Mouse (Mus musculus): Measurements from ENCODE around the gene Gm20388. TPM values are rescaled to one million over a fixed set of nuclear protein-coding genes. Genes with fewer than 3 reads are reported as not detected.

Gene Gm20388
- polyA plus RNA-seq, 1 experiment = 18.7 TPM

DNA sequence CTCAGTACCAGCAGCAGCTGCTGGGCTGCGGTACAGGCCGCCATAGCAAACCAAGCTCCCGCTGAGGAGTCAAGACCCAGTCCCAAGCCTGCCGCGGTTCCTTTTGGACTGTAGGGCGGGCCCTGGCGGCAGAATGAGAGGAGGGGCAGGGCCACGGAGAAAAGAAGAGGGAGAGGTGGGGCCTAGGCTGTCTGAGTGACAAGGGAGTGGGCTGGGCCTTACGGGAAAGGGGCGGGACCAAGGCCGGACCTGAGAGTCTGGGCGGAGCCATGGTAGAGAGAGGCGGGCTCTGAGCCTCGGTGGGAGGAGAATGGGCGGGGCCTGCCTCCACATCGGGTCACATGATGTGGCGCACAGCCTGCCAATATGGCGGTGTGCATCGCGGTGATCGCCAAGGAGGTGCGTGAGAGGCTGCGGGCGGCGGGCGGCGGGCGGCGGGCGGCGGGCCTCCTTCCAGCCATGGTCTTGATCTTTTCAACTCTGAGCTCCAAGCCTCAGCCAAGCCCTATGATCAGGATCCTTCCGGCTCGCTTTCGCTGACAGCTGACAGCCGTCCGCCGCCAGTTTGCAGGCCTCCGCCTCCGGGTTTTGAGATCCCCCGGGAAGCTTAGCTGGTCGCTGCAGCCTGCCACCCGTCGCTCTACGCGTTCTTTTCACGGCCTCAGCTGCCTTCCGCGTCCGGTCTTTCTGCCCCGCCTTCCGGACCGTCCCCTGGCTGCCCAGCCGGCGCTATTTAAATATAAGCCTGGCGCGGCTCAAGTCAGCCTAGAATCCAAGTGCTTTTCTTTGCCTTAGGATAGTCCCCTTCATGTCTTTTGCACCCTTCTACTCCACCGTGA is 2700.9 kb downstream of the Gm20388 start, which contains the start of the genes Galns and Trappc2l:
Galns (minus strand) TSS at position 169 of the 839 bp plus-strand sequence.
Trappc2l (plus strand) TSS at position 346 of the 839 bp plus-strand sequence.
- TF ChIP-seq POLR2A (IDR thresholded peaks at IDR 0.05; ENCODE audit: borderline replicate concordance, insufficient read depth, low read length) = peak; percentile 87
- no peak for TF ChIP-seq CTCF (IDR thresholded peaks at IDR 0.05; ENCODE audit: borderline replicate concordance, insufficient read depth, low read depth, low read length)
- peaks cover 6% of the 10 kb centered on the region; the same call in 1 of the 2 replicates for H3K4me1 ChIP-seq (ENCODE audit: control insufficient read depth, insufficient read depth, low read length)
- peak within 1 kb of the TSS; percentile 89 for H3K4me3 ChIP-seq (replicated peaks; ENCODE audit: insufficient read depth, low read depth, low read length)
- peak; percentile 96 for DNase-seq
- 1% methylated on average over 55 of the region's 57 CpGs for WGBS
- no peaks in the 10 kb centered on the region for H3K27me3 ChIP-seq (ENCODE audit: control insufficient read depth, insufficient read depth, low read length)
- peak within 1 kb of the TSS; percentile 93 for H3K27ac ChIP-seq (ENCODE audit: insufficient read depth, low read length)

DNA sequence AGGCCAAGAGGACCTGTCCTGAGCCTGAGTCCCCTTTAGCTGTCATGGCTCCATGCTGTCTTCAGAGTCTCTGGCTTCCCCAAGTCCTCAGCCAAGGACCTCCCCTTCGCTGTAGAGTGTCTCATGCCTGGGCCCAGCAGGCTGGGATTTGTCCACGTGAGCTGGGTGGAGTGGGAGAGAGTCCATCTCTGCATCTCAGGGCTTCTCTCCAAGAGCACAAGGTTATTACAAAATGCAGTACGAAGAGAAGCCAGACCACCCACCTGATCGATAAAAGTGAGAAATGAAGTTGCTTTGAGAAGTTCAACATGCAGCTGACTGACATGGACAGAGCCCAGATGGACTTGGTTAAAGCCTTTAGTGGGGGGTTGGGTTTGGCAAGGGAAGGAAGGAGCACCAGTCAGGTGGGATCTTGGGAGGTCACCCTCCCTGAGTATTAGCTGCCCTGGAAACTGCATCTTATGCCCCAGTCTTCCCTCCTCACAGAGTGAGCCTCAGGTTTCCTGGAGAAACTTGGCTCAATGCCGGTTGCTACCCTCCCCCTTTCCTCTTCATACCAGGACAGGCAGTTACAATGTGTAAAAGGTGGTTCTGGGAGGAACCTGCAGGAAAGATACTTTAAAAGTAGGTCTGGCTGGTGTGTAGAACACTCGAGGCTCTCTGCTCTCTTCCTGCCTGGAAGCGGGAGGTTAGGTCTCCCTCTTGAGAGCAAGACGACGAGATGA is 2705.7 kb downstream of the Gm20388 start:
- H3K27ac ChIP-seq (ENCODE audit: insufficient read depth, low read length) = no peak overlapping the region
- no peak for DNase-seq
- peaks cover 10% of the 10 kb centered on the region for H3K4me1 ChIP-seq (ENCODE audit: control insufficient read depth, insufficient read depth, low read length)
- WGBS = 54% methylated on average over 9 of the region's 9 CpGs
- H3K27me3 ChIP-seq (ENCODE audit: control insufficient read depth, insufficient read depth, low read length) = no peaks in the 10 kb centered on the region
- TF ChIP-seq CTCF (IDR thresholded peaks at IDR 0.05; ENCODE audit: borderline replicate concordance, insufficient read depth, low read depth, low read length) = no peak
- H3K4me3 ChIP-seq (replicated peaks; ENCODE audit: insufficient read depth, low read depth, low read length) = no peak overlapping the region

DNA sequence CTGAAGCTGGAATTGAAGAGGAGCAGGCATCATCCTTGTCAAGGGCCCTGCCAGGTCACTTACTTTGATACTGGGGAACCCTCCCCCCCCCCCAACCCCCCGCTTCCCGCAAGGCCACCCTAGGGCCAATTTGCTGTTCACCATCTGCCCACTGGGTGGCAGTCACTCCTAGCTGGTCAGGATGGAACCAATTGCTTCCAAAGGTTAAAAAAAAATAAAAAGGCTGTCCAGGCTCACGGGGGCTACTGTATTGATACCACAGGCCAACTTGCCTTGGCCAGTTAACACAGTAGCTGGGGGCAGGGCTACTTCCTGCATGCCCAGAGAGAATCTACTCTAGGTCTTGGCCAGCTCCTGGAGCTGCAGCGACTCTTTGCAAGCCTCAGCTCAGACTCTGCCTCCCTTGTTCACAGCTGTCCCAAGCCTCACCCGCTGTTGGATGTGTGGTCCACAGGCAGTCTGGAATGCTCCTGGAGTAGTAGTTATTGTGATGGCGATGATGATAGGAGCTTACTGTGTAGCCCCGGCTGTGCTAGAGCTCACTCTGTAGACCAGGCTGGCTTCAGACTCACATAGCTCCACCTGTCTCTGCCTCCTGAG is 2707.4 kb downstream of the Gm20388 start:
- Histone ChIP-seq H3K27me3 (ENCODE audit: control insufficient read depth, insufficient read depth, low read length) (no peaks in the 10 kb centered on the region), H3K4me1 (ENCODE audit: control insufficient read depth, insufficient read depth, low read length) (peaks cover 4% of the 10 kb centered on the region; the same call in 1 of the 2 replicates), H3K4me3 (replicated peaks; ENCODE audit: insufficient read depth, low read depth, low read length) (no peak overlapping the region), H3K27ac (ENCODE audit: insufficient read depth, low read length) (no peak overlapping the region)
- TF ChIP-seq POLR2A (IDR thresholded peaks at IDR 0.05; ENCODE audit: borderline replicate concordance, insufficient read depth, low read length) (no peak), CTCF (IDR thresholded peaks at IDR 0.05; ENCODE audit: borderline replicate concordance, insufficient read depth, low read depth, low read length) (peak; percentile 78)
- DNase-seq = peak; percentile 79 to 90
- WGBS = 9% methylated on average over 5 of the region's 7 CpGs

DNA sequence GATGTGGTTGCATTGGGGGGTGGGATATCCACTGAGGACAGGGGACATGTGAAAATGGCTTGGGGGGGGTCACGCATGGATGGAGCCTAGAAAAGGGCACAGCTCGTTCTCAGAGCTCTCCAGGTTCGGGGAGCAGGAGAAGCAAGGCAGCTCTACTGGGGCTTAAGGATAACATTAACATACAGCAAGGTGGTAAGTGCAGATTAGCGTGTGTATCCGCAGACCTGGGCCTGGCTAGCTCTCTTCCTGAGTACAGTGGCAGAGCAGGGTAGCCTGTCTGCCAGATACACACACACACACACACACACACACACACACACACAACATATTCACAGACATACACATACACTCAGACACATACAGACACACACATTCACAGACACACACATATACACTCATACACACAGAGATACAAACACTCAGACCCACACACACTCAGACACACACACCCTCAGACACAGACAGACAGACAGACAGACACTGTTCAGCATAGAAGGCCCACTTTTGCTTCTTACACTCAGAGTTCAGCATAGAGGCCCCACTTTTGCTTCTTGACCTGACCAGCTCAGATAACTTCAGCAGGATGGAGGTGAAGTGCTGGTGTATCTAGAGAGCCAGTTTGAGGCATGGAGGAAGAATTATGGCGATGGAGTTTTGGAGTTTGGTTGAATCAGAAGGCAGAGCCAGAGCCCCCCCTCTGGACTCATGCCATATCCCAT is 2708.2 kb downstream of the Gm20388 start:
- H3K4me3 ChIP-seq (replicated peaks; ENCODE audit: insufficient read depth, low read depth, low read length) = no peak overlapping the region
- peaks cover 4% of the 10 kb centered on the region; the same call in 1 of the 2 replicates for H3K4me1 ChIP-seq (ENCODE audit: control insufficient read depth, insufficient read depth, low read length)
- TF ChIP-seq POLR2A (IDR thresholded peaks at IDR 0.05; ENCODE audit: borderline replicate concordance, insufficient read depth, low read length) = no peak
- no peaks in the 10 kb centered on the region for H3K27me3 ChIP-seq (ENCODE audit: control insufficient read depth, insufficient read depth, low read length)
- H3K27ac ChIP-seq (ENCODE audit: insufficient read depth, low read length) = no peak overlapping the region
- WGBS = 71% methylated on average over 6 of the region's 6 CpGs
- DNase-seq = no peak

DNA sequence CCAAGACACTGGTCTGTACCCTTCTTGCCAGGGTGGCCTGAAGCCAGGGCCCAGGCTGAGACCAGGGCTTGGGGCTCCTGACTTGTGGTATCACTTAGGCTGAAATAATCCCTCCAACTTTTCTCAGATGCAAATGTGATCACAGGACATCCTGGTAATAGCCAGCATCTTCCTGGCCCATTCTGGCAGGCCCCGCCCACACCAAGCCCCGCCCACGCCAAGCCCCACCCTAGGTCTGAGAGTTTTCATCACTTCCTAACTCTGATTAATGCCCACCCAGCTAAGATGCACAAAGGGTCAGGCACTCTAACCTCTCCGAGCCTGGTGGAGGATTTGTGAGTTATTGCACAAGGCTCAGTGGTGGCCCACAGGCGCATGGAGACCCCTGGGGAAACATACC is 2709.8 kb downstream of the Gm20388 start:
- TF ChIP-seq POLR2A (IDR thresholded peaks at IDR 0.05; ENCODE audit: borderline replicate concordance, insufficient read depth, low read length) = no peak
- no peak for TF ChIP-seq CTCF (IDR thresholded peaks at IDR 0.05; ENCODE audit: borderline replicate concordance, insufficient read depth, low read depth, low read length)
- Histone ChIP-seq H3K4me1 (ENCODE audit: control insufficient read depth, insufficient read depth, low read length) (peaks cover 9% of the 10 kb centered on the region; the same call in 1 of the 2 replicates), H3K27ac (ENCODE audit: insufficient read depth, low read length) (no peak overlapping the region), H3K27me3 (ENCODE audit: control insufficient read depth, insufficient read depth, low read length) (no peaks in the 10 kb centered on the region), H3K4me3 (replicated peaks; ENCODE audit: insufficient read depth, low read depth, low read length) (no peak overlapping the region)
- no peak for DNase-seq
- 48% methylated on average over 5 of the region's 5 CpGs for WGBS

DNA sequence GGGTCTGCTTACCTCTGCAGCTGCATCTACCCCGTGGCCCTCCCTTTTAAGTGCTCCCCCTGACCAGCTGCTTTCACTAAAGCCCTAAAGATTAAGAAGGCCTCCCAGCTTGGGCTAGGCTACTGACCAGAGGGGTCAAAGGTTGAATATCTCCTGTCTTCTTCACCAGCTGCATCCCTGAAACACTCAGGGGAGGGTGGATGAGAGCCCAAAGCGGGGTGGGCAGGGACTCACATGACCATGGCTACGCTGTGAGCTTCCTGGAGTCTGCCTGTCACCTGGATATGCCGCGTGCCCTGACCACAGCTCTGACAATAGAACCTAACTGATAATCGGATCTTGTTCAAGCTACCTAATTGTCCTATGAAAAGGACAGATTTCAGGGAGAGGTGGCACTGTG is 2712.1 kb downstream of the Gm20388 start, which contains the start of gene Pabpn1l:
Pabpn1l (minus strand) TSS at position 13 of the 400 bp plus-strand sequence.
- Histone ChIP-seq H3K4me1 (ENCODE audit: control insufficient read depth, insufficient read depth, low read length) (peaks cover 23% of the 10 kb centered on the region), H3K27me3 (ENCODE audit: control insufficient read depth, insufficient read depth, low read length) (no peaks in the 10 kb centered on the region), H3K4me3 (replicated peaks; ENCODE audit: insufficient read depth, low read depth, low read length) (no peak within 1 kb of the TSS), H3K27ac (ENCODE audit: insufficient read depth, low read length) (no peak within 1 kb of the TSS)
- no peak for DNase-seq
- TF ChIP-seq CTCF (IDR thresholded peaks at IDR 0.05; ENCODE audit: borderline replicate concordance, insufficient read depth, low read depth, low read length) (no peak), POLR2A (IDR thresholded peaks at IDR 0.05; ENCODE audit: borderline replicate concordance, insufficient read depth, low read length) (no peak)
- 83% methylated on average over 6 of the region's 6 CpGs for WGBS
